37 mouse cellular contexts compared by ENCODE assay signal in genomic region chr4:105743036-105743435, GRCm38 (mm10). TPM values are rescaled to one million over a fixed set of nuclear protein-coding genes. Genes with fewer than 3 reads are reported as not detected.
"Had no signal": no experiment of that assay in that cellular context is flagged by ENCODE, and none has a peak within 500 bp of the region (broad histone marks: within the 10 kb centered on the region; RNA-seq: fewer than 3 reads in every experiment).

No protein-coding gene starts in this region.

RNA-seq across cellular contexts. Expression of gene Gm12728, which starts 46.6 kb away (rescaled TPM):
- total RNA-seq: heart, postnatal 10 days; heart, postnatal 14 days; heart, postnatal 25 days; heart, postnatal 36 days; heart, postnatal 4 days; hematopoietic stem cell, adult 5-6 weeks; hindbrain, postnatal 0 days; layer of hippocampus, adult 18-20 months; layer of hippocampus, adult 2 months; layer of hippocampus, adult 8-10 months; layer of hippocampus, postnatal 10 days; layer of hippocampus, postnatal 14 days; layer of hippocampus, postnatal 25 days; layer of hippocampus, postnatal 36 days; left cerebral cortex, adult 18-20 months had no signal
- polyA plus RNA-seq: heart, embryonic 10.5 days; heart, embryonic 11.5 days; heart, embryonic 13.5 days; heart, embryonic 14.5 days; heart, embryonic 15.5 days; heart, embryonic 16.5 days; heart, postnatal 0 days; hindbrain, embryonic 11.5 days; hindbrain, embryonic 12.5 days; hindbrain, embryonic 14.5 days; hindbrain, embryonic 15.5 days; hindbrain, embryonic 16.5 days; hindbrain, postnatal 0 days; intestine, embryonic 14.5 days; intestine, embryonic 15.5 days; intestine, embryonic 16.5 days; intestine, postnatal 0 days; kidney, adult 2 months; kidney, embryonic 14.5 days; kidney, embryonic 15.5 days; kidney, embryonic 16.5 days; kidney, postnatal 0 days; large intestine, adult 2 months had no signal
